Mouse (Mus musculus): ENCODE measurements around the gene Zan. TPM values are rescaled to one million over a fixed set of nuclear protein-coding genes. Genes with fewer than 3 reads are reported as not detected.

Gene Zan
- polyA plus RNA-seq, 1 experiment from 2014 or later, result 0.17 TPM

DNA sequence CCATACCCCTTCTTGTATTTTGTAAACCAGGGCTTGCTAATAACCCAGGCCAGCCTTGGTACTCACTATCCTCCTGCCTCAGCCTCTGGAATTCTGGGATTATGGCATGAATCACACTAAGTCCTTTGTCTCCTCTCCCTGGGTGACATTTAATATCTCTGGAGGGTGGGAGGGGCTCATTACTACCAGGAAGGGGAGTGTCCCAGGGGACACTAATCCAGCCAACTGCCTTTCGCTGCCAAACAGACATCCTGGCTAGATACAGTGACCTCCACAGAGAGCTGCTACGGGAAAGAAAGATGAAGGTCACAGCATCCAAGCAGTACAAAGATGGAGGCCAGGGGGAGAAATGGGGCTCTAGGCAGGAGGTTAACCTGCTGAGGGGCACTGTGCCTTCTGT lies 101.2 kb downstream of the Zan start:
- WGBS, result 33% methylated on average over 2 of the region's 2 CpGs
- no peak for DNase-seq (ENCODE audit: low spot score)
- Histone ChIP-seq H3K9me3 (ENCODE audit: control insufficient read depth, low read length) (no peaks in the 10 kb centered on the region), H3K27me3 (ENCODE audit: control insufficient read depth, insufficient read depth, low read length) (no peaks in the 10 kb centered on the region), H3K27ac (no peak overlapping the region), H3K4me3 (replicated peaks; ENCODE audit: low read length) (no peak overlapping the region), H3K9ac (no peak overlapping the region), H3K36me3 (replicated peaks; ENCODE audit: control insufficient read depth, insufficient read depth) (peaks cover 20% of the 10 kb centered on the region), H3K4me1 (replicated peaks; ENCODE audit: control insufficient read depth, insufficient read depth, low read length) (no peaks in the 10 kb centered on the region; the same call in 1 of the 2 replicates), H3K4me2 (replicated peaks) (no peak overlapping the region)
- no peak for ATAC-seq (ENCODE audit: low FRiP score)

DNA sequence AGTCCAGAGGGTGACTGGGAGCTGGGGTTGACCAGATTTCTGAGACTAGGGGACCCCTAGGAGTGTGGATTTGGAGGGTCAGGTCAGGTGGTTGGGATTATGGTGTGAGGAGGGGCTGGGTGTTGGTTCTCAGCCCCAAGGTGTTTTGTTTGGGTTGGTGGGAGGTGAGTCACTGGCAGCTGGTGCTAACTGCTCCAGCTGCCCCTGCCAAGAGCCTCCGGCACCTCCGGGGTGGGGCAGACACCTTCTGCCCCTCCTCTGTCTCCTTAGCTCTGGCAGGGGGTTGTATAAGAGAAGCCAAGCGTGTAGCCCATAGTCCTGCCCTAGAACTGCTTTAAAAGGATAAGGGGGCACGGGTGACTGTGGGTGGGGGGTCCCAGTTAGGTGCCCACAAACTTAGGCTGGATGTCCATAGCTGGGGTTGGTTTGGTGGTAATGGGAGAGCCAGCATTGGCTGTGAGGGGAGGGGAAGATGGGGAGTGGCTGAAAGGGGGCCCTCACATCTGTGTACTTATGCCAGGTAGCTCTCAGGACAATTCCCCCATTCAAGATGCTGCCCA lies 102.3 kb downstream of the Zan start:
- H3K4me3 ChIP-seq (replicated peaks; ENCODE audit: low read length), result no peak overlapping the region
- H3K27me3 ChIP-seq (ENCODE audit: control insufficient read depth, insufficient read depth, low read length), result no peaks in the 10 kb centered on the region
- H3K27ac ChIP-seq, result no peak overlapping the region
- no peaks in the 10 kb centered on the region; the same call in 1 of the 2 replicates for H3K4me1 ChIP-seq (replicated peaks; ENCODE audit: control insufficient read depth, insufficient read depth, low read length)
- 94% methylated on average over 4 of the region's 4 CpGs for WGBS
- no peaks in the 10 kb centered on the region for H3K9me3 ChIP-seq (ENCODE audit: control insufficient read depth, low read length)
- H3K4me2 ChIP-seq (replicated peaks), result no peak overlapping the region
- peaks cover 23% of the 10 kb centered on the region for H3K36me3 ChIP-seq (replicated peaks; ENCODE audit: control insufficient read depth, insufficient read depth)
- H3K9ac ChIP-seq, result no peak overlapping the region
- DNase-seq (ENCODE audit: low spot score) (no peak), ATAC-seq (ENCODE audit: low FRiP score) (no peak)

DNA sequence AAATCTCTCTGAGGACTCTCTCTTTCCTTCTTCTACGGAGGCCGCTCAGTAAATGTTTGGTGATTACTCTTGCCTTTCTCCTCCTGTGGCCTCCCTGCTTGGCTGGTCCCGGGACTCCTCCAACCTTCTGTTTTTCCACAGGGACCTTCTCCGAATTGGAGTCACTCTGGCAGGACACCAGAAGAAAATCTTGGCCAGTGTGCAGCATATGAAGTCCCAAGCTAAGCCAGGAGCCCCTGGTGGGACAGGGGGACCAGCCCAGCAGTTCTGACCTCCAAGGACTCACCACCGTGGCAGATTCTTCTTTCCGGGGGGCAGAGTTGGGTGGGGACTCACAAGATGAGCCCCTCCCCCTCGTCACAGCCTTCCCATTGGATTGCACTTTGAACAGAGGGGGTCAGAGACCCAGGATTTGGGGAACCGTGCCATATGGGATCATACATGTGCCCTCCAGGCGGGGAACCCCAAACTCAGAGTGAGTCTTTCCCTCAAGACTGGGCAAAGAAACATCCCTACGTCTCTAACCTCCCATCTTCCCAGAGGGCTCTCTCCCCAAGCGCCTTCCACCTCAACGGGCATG lies 103.4 kb downstream of the Zan start:
- H3K4me3 ChIP-seq (replicated peaks; ENCODE audit: low read length), result no peak overlapping the region
- H3K9me3 ChIP-seq (ENCODE audit: control insufficient read depth, low read length), result no peaks in the 10 kb centered on the region
- no peak overlapping the region for H3K27ac ChIP-seq
- no peak overlapping the region for H3K9ac ChIP-seq
- H3K4me1 ChIP-seq (replicated peaks; ENCODE audit: control insufficient read depth, insufficient read depth, low read length), result no peaks in the 10 kb centered on the region; the same call in 1 of the 2 replicates
- no peak for DNase-seq (ENCODE audit: low spot score)
- H3K36me3 ChIP-seq (replicated peaks; ENCODE audit: control insufficient read depth, insufficient read depth), result peaks cover 23% of the 10 kb centered on the region
- no peak overlapping the region for H3K4me2 ChIP-seq (replicated peaks)
- 89% methylated on average over 12 of the region's 12 CpGs for WGBS
- no peak for ATAC-seq (ENCODE audit: low FRiP score)
- no peaks in the 10 kb centered on the region for H3K27me3 ChIP-seq (ENCODE audit: control insufficient read depth, insufficient read depth, low read length)

DNA sequence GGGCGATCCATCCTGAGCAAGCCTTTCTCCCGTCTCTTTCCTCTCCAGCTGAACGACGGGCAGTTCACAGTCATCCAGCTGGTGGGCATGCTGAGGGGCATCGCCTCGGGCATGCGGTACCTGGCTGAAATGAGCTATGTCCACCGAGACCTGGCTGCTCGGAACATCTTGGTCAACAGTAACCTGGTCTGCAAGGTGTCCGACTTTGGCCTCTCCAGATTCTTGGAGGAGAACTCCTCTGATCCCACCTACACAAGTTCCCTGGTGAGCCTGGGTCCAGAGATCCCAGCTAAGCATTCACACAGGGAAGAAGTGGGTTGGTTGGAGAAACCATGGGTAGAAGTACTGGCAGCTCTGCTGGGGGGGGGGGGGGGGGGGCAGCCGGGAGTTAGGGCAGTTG lies 107.2 kb downstream of the Zan start:
- Histone ChIP-seq H3K27ac (no peak overlapping the region), H3K27me3 (ENCODE audit: control insufficient read depth, insufficient read depth, low read length) (no peaks in the 10 kb centered on the region), H3K4me1 (replicated peaks; ENCODE audit: control insufficient read depth, insufficient read depth, low read length) (no peaks in the 10 kb centered on the region), H3K4me2 (replicated peaks) (no peak overlapping the region), H3K9ac (no peak overlapping the region), H3K9me3 (ENCODE audit: control insufficient read depth, low read length) (no peaks in the 10 kb centered on the region), H3K36me3 (replicated peaks; ENCODE audit: control insufficient read depth, insufficient read depth) (peaks cover 32% of the 10 kb centered on the region), H3K4me3 (replicated peaks; ENCODE audit: low read length) (no peak overlapping the region)
- DNase-seq (ENCODE audit: low spot score) (no peak), ATAC-seq (ENCODE audit: low FRiP score) (no peak)
- WGBS, result 95% methylated on average over 10 of the region's 11 CpGs

DNA sequence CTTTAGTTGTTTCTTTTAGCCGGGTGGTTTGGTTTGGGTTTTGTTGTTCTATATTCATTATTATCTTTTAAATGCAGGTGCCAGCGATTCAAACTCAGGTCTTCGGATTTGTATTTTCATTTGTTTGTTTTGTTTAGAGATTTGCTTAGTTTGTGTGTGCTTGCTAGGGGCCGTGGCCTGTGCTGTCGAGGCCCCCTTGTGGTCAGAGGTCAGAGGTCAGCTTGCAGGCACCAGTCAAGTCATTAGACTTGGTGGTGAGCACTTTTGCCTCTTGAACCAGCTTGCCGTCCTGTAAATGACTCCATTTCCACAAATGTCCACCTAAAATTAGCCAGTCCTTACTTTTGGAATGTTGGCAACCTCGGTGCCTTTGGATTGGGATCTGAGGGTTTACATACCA lies 118.5 kb downstream of the Zan start:
- H3K36me3 ChIP-seq (replicated peaks; ENCODE audit: control insufficient read depth, insufficient read depth), result peaks cover 21% of the 10 kb centered on the region
- no peak overlapping the region for H3K9ac ChIP-seq
- no peak overlapping the region for H3K4me2 ChIP-seq (replicated peaks)
- H3K9me3 ChIP-seq (ENCODE audit: control insufficient read depth, low read length), result no peaks in the 10 kb centered on the region
- WGBS, result 47% methylated on average over 7 of the region's 7 CpGs
- H3K27ac ChIP-seq, result no peak overlapping the region
- no peak for DNase-seq (ENCODE audit: low spot score)
- no peak for ATAC-seq (ENCODE audit: low FRiP score)
- no peak overlapping the region for H3K4me3 ChIP-seq (replicated peaks; ENCODE audit: low read length)
- H3K27me3 ChIP-seq (ENCODE audit: control insufficient read depth, insufficient read depth, low read length), result no peaks in the 10 kb centered on the region
- no peaks in the 10 kb centered on the region for H3K4me1 ChIP-seq (replicated peaks; ENCODE audit: control insufficient read depth, insufficient read depth, low read length)

DNA sequence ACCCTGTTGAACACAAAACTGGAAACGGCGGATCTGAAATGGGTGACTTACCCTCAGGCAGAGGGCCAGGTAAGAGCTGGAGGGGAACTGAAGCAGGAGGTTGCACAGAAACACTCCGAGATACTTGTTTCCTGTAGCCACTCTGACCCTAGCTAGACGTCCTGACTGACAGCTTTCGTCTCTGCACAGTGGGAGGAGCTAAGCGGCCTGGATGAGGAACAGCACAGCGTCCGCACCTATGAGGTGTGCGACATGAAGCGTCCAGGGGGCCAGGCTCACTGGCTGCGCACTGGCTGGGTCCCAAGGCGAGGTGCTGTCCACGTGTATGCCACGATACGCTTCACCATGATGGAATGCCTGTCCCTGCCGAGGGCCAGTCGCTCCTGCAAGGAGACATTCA lies 122.8 kb downstream of the Zan start:
- no peak for ATAC-seq (ENCODE audit: low FRiP score)
- Histone ChIP-seq H3K4me1 (replicated peaks; ENCODE audit: control insufficient read depth, insufficient read depth, low read length) (peaks cover 9% of the 10 kb centered on the region; the same call in 1 of the 2 replicates), H3K27ac (no peak overlapping the region), H3K36me3 (replicated peaks; ENCODE audit: control insufficient read depth, insufficient read depth) (peaks cover 6% of the 10 kb centered on the region), H3K9ac (no peak overlapping the region), H3K27me3 (ENCODE audit: control insufficient read depth, insufficient read depth, low read length) (peaks cover 17% of the 10 kb centered on the region), H3K4me2 (replicated peaks) (no peak overlapping the region), H3K4me3 (replicated peaks; ENCODE audit: low read length) (no peak overlapping the region), H3K9me3 (ENCODE audit: control insufficient read depth, low read length) (no peaks in the 10 kb centered on the region)
- no peak for DNase-seq (ENCODE audit: low spot score)
- WGBS, result 93% methylated on average over 17 of the region's 17 CpGs

DNA sequence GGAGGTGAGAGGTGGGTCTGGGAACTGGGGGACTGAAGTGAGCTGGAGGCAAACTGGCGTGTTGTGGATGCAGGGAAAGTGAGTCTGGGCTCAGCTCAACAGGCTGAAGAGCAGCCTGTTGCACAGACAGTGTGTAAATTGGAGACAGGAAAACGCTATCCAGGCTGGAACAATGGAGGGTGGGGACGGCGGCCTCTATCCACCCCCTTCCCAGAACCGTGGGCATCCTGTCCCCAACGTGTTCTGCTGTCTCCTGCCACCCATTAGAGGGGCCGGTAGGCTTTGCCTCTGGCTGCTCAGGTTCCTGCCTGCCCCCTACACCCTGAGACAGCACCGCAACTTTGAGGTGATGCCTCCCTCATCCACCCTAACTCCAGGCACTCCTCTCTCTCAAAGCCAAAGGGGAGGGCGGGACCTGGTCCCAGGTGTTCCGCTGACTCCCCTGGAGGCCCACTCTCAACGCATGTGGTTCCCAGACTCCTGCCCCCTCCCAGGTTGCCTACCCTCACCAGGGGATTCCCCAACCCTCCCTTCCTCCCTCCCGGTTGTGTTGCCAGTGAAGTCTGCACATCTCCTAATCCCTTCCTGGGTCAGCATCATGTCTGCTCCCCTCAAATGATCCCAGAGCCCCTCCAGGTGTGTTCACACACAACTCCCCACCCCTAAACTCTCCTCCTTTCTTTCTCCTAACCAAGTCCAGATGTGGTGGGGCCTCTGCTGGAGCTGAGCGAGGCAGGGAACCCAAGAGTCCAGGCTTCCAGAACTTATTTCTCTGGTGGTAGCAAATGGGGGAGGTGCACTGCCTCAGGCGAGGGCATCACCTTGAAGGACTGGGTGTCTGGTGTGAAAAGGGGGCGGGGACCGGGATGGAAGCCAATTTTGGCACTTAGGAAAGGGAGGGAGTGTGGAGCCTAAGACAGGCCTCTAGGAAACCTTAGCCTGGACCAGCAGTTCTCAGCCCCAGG lies 124.6 kb downstream of the Zan start:
- peaks cover 19% of the 10 kb centered on the region for H3K27me3 ChIP-seq (ENCODE audit: control insufficient read depth, insufficient read depth, low read length)
- H3K4me3 ChIP-seq (replicated peaks; ENCODE audit: low read length), result peak overlapping the region; percentile 61
- no peak for DNase-seq (ENCODE audit: low spot score)
- WGBS, result 20% methylated on average over 16 of the region's 16 CpGs
- H3K27ac ChIP-seq, result no peak overlapping the region
- peak overlapping the region; percentile 29; the same call in 1 of the 2 replicates for H3K9ac ChIP-seq
- H3K9me3 ChIP-seq (ENCODE audit: control insufficient read depth, low read length), result no peaks in the 10 kb centered on the region
- no peak for ATAC-seq (ENCODE audit: low FRiP score)
- H3K4me2 ChIP-seq (replicated peaks), result peak overlapping the region; percentile 95
- H3K4me1 ChIP-seq (replicated peaks; ENCODE audit: control insufficient read depth, insufficient read depth, low read length), result peaks cover 19% of the 10 kb centered on the region
- peaks cover 6% of the 10 kb centered on the region for H3K36me3 ChIP-seq (replicated peaks; ENCODE audit: control insufficient read depth, insufficient read depth)

DNA sequence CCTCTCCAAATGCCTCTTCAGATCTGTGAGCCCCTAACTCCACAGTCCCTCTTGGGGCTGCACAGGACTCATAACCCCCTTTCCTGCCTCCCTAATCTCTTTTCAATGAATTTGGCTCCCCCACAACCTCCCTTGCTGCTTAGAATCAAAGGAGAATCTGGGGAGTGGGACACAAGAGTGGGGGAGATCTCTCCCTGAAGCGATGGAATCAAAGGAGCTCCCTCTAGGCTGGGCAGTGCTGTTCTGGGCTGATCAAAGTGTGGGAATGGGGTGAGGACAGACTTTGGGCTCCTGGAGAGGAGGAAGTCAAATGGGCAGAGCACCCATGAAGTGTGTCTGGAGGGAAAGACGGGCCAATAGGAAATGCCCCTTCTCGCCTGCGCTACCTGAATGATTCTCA lies 125.5 kb downstream of the Zan start:
- Histone ChIP-seq H3K27ac (no peak overlapping the region), H3K4me3 (replicated peaks; ENCODE audit: low read length) (peak overlapping the region; percentile 61), H3K27me3 (ENCODE audit: control insufficient read depth, insufficient read depth, low read length) (peaks cover 19% of the 10 kb centered on the region), H3K36me3 (replicated peaks; ENCODE audit: control insufficient read depth, insufficient read depth) (peaks cover 6% of the 10 kb centered on the region), H3K4me1 (replicated peaks; ENCODE audit: control insufficient read depth, insufficient read depth, low read length) (peaks cover 19% of the 10 kb centered on the region), H3K4me2 (replicated peaks) (peak overlapping the region; percentile 95), H3K9me3 (ENCODE audit: control insufficient read depth, low read length) (no peaks in the 10 kb centered on the region), H3K9ac (peak overlapping the region; percentile 69)
- 10% methylated on average over 4 of the region's 4 CpGs for WGBS
- ATAC-seq (ENCODE audit: low FRiP score), result no peak
- DNase-seq (ENCODE audit: low spot score), result no peak

DNA sequence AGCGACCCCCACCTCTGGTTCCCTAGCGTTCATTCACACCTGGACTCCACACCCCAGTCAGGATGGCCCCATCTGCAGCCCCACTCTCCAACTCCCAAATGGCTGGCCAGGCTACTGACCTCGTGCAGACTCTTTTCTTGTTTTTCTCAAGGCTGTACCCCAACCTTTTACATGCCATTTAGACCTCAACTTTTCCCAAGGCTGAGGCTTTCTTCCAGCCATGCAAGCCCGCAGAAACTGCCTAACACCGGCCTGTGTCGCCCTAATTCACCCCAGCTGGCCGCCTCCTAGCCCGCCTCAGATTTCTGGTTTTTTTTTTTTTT lies 125.8 kb downstream of the Zan start:
- peak overlapping the region; percentile 95 for H3K4me2 ChIP-seq (replicated peaks)
- H3K27ac ChIP-seq, result 0 out of 2 replicates have a peak overlapping the region, but pooled peaks have one; percentile 43
- peaks cover 4% of the 10 kb centered on the region for H3K36me3 ChIP-seq (replicated peaks; ENCODE audit: control insufficient read depth, insufficient read depth)
- no peak for ATAC-seq (ENCODE audit: low FRiP score)
- peaks cover 19% of the 10 kb centered on the region for H3K27me3 ChIP-seq (ENCODE audit: control insufficient read depth, insufficient read depth, low read length)
- H3K4me3 ChIP-seq (replicated peaks; ENCODE audit: low read length), result peak overlapping the region; percentile 61
- WGBS, result under 1% methylated on average over 8 of the region's 8 CpGs
- no peaks in the 10 kb centered on the region for H3K9me3 ChIP-seq (ENCODE audit: control insufficient read depth, low read length)
- no peak for DNase-seq (ENCODE audit: low spot score)
- H3K4me1 ChIP-seq (replicated peaks; ENCODE audit: control insufficient read depth, insufficient read depth, low read length), result peaks cover 19% of the 10 kb centered on the region
- H3K9ac ChIP-seq, result peak overlapping the region; percentile 69
